Mouse (Mus musculus): Measurements from ENCODE around the gene Gm13276.
"Not testable (repeated sequence)": the region's sequence is repeated elsewhere in the genome, so short reads cannot be mapped to it uniquely, and the experiment has no call there.

DNA sequence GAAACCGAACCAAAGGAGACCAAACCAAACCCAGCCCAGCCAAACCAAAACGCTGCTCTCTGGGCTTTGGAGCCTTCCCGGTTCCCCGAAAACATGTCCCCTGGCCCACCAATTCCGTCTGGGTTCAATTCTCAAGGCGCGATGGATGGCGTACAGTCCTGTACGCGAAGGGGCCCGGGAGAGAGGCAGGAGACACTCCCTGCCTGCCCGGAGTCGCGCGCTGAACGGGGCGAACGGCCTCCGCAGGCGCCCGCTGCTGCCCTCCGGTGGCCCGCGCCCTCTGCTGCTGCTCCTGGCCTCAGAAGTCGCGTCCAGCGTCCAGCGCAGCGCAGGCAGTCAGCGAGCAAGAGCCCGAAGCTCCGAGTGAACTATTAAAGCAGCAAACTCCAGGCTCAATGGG is 12.0 kb upstream of the Gm13276 start, which contains the start of gene Gm13290:
- not testable (repeated sequence) for TF ChIP-seq EP300 (IDR thresholded peaks at IDR 0.05; ENCODE audit: low read depth in 1 of 2, low read length in 2 of 2); POLR2AphosphoS2 (IDR thresholded peaks at IDR 0.05; ENCODE audit: low read length); CHD1 (IDR thresholded peaks at IDR 0.05; ENCODE audit: low read depth, low read length)
